In the genomic region with DNA sequence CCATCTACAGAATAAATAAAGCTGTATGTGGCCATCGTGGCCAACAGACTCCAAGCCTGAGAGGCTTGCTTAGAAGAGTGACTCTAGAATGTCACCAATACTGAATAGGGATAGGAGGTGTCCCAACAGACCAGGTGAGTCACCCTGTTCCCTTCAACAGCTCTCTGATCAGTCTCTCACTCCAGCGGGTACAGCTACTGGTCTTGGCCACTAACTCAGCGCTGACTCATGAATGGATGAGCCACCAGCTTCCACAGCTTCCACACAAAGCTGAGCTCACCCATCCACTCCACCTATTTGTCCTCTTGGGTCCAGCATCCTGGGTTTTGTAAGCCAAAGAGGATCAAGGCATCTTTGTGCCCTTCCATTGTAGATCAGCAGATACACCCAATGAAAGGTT, we compare ENCODE assay signal across 14 mouse cellular contexts.
DNase-seq lines count a peak whose midpoint lies in the region.
"Had no signal": no experiment of that assay in that cellular context is flagged by ENCODE, and none has a peak within 500 bp of the region (broad histone marks: within the 10 kb centered on the region; RNA-seq: fewer than 3 reads in every experiment).

No protein-coding gene starts in this region.

- peak; percentile 59 for DNase-seq in adrenal gland, adult 2 months
- DNase-seq in adrenal gland, adult 8-10 months: no peak
- peak; percentile 61 for DNase-seq in 3134 (ENCODE audit: extremely low read depth, insufficient read length, low spot score)
- DNase-seq in brain, adult 2 months (ENCODE audit: low read depth, low spot score): peak; percentile 46
- DNase-seq in retina, postnatal 1 day: no peak
- no peak for DNase-seq in cerebellum, adult 8-10 months
- DNase-seq: cerebellum, adult 18-20 months; cerebellum, adult 9-11 months; cerebellum, postnatal 25 days; gastrocnemius, postnatal 10 days; gastrocnemius, postnatal 36 days; heart, adult 2 months; heart, postnatal 14 days; kidney, adult 8-10 months had no signal

Comparison
In these comparisons a context has a peak if more than half of its experiments do, and no peak if none do; other contexts are left out.
1. DNase-seq: peak in adrenal gland, adult 2 months (single experiment), 3134 (single experiment) and brain, adult 2 months (single experiment); none in adrenal gland, adult 8-10 months (single experiment), retina, postnatal 1 day (single experiment) and cerebellum, adult 8-10 months (single experiment).